ENCODE assay signal across 8 mouse cellular contexts in genomic region chr7:105554212-105554942, GRCm38 (mm10). TPM values are rescaled to one million over a fixed set of nuclear protein-coding genes. Genes with fewer than 3 reads are reported as not detected.
DNase-seq lines count a peak whose midpoint lies in the region; ATAC-seq and TF ChIP-seq lines count a peak whose summit lies in the region.

TSS of gene Smpd1 (plus strand) at chr7:105554360.

- H3K9me3 ChIP-seq in G1E (replicated peaks), result no peaks in the 10 kb centered on the region
- no peaks in the 10 kb centered on the region for H3K9me3 ChIP-seq in forebrain, postnatal 0 days (ENCODE audit: low read length)
- H3K9me3 ChIP-seq in lung, embryonic 16.5 days (ENCODE audit: control insufficient read depth, low read length), result no peaks in the 10 kb centered on the region

- H3K4me2 ChIP-seq in forebrain, postnatal 0 days (ENCODE audit: low read depth), result peak within 1 kb of the TSS; percentile 80
- peak within 1 kb of the TSS; percentile 88 for H3K4me2 ChIP-seq in lung, embryonic 16.5 days (ENCODE audit: low read depth, low read length)

- H3K9ac ChIP-seq in forebrain, postnatal 0 days, result peak within 1 kb of the TSS; percentile 85
- H3K9ac ChIP-seq in lung, embryonic 16.5 days (ENCODE audit: low read length), result peak within 1 kb of the TSS; percentile 84

- peak; percentile 98 for ATAC-seq in G1E (ENCODE audit: extremely low read depth, insufficient number of reproducible peaks, low FRiP score, poor library complexity, severe bottlenecking)
- peak; percentile 95 for ATAC-seq in forebrain, postnatal 0 days
- ATAC-seq in lung, embryonic 16.5 days (ENCODE audit: low read depth), result peak; percentile 96

- H3K36me3 ChIP-seq in G1E (replicated peaks), result peaks cover 36% of the 10 kb centered on the region
- H3K36me3 ChIP-seq in forebrain, postnatal 0 days (ENCODE audit: insufficient read depth), result peaks cover 22% of the 10 kb centered on the region
- peaks cover 7% of the 10 kb centered on the region for H3K36me3 ChIP-seq in lung, embryonic 16.5 days (ENCODE audit: control insufficient read depth, insufficient read depth, low read length)

- 3% methylated on average over 26 of the region's 26 CpGs for WGBS in forebrain, postnatal 0 days
- 3% methylated on average over 26 of the region's 26 CpGs for WGBS in lung, embryonic 16.5 days

- H3K4me3 ChIP-seq in G1E (ENCODE audit: low read depth, low read length), result peak within 1 kb of the TSS; percentile 77
- H3K4me3 ChIP-seq in forebrain, postnatal 0 days (ENCODE audit: low read depth, low read length), result peak within 1 kb of the TSS; percentile 74
- H3K4me3 ChIP-seq in lung, embryonic 16.5 days (ENCODE audit: low read length), result peak within 1 kb of the TSS; percentile 87

- peak; percentile 82 for DNase-seq in G1E (ENCODE audit: low spot score)
- DNase-seq in cerebellum, adult 18-20 months, result peak; percentile 89 to 96
- peak; percentile 90 for DNase-seq in forebrain, postnatal 0 days
- peak; percentile 92 for DNase-seq in heart, postnatal 4 days
- peak; percentile 81 for DNase-seq in layer of hippocampus, adult 9-10 months (ENCODE audit: low spot score)
- peak; percentile 55 for DNase-seq in ovary, postnatal 10 days (ENCODE audit: low spot score)
- DNase-seq in thymus, postnatal 10 days (ENCODE audit: low spot score in 2 of 2), result peak; percentile 82

- TF ChIP-seq CTCF in G1E (IDR thresholded peaks at IDR 0.05; ENCODE audit: low read depth, low read length), result no peak
- peak; percentile 26; the same call in 1 of the 2 replicates for TF ChIP-seq CTCF in forebrain, postnatal 0 days (IDR thresholded peaks at IDR 0.05; ENCODE audit: low read depth)

- peaks cover 25% of the 10 kb centered on the region for H3K4me1 ChIP-seq in G1E (ENCODE audit: insufficient read depth, low read depth, low read length)
- H3K4me1 ChIP-seq in forebrain, postnatal 0 days (ENCODE audit: insufficient read depth), result peaks cover 9% of the 10 kb centered on the region; the same call in 1 of the 2 replicates
- H3K4me1 ChIP-seq in lung, embryonic 16.5 days (replicated peaks; ENCODE audit: control insufficient read depth, insufficient read depth, low read length), result peaks cover 11% of the 10 kb centered on the region; the same call in 1 of the 2 replicates

- H3K27ac ChIP-seq in forebrain, postnatal 0 days (ENCODE audit: low read depth, low read length), result peak within 1 kb of the TSS; percentile 80
- H3K27ac ChIP-seq in lung, embryonic 16.5 days (ENCODE audit: low read length), result peak within 1 kb of the TSS; percentile 69

- H3K27me3 ChIP-seq in G1E (ENCODE audit: insufficient read depth, low read length), result 0 out of 2 replicates have a peak, but pooled peaks cover 6% of the 10 kb centered on the region
- no peaks in the 10 kb centered on the region for H3K27me3 ChIP-seq in forebrain, postnatal 0 days (ENCODE audit: insufficient read depth, low read length)
- no peaks in the 10 kb centered on the region for H3K27me3 ChIP-seq in lung, embryonic 16.5 days (ENCODE audit: control insufficient read depth, insufficient read depth, low read depth, low read length)

RNA-seq across cellular contexts. Expression of gene Smpd1, which starts in this region (rescaled TPM):
- total RNA-seq in G1E (2014; fragmentation: Nextera tagmentation) (19.2 and 23.7 TPM in 2 replicates), G1E (2017) (14.5 and 22.4 TPM in 2 replicates)
- polyA plus RNA-seq in G1E (2012), result 12.0 and 12.8 TPM in 2 replicates
- total RNA-seq in forebrain, postnatal 0 days (2014; rRNA removed), result 100 and 124 TPM in 2 replicates
- polyA plus RNA-seq in forebrain, postnatal 0 days (2015; fragmentation: Nextera tagmentation; extraction: Ambion mirVana), result 88.8 and 100 TPM in 2 replicates
- 100 to 1,000 TPM; 101 to 103 TPM for total RNA-seq in heart, postnatal 4 days (2021)
- polyA plus RNA-seq in lung, embryonic 16.5 days (2015; fragmentation: Nextera tagmentation; extraction: Ambion mirVana), result 47.8 and 50.3 TPM in 2 replicates

Comparison
In these comparisons a context has a peak if more than half of its experiments do, and no peak if none do; other contexts are left out.
1. Peak in every context shown above with its lines: DNase-seq, ATAC-seq, H3K4me3 ChIP-seq and H3K27ac ChIP-seq.